Mouse (Mus musculus): ENCODE results near the gene Zfp72. TPM values are rescaled to one million over a fixed set of nuclear protein-coding genes. Genes with fewer than 3 reads are reported as not detected.

The Zfp72 gene
- polyA plus RNA-seq (2012; rRNA removed) = 0.26 and 0.37 TPM in 2 replicates

DNA sequence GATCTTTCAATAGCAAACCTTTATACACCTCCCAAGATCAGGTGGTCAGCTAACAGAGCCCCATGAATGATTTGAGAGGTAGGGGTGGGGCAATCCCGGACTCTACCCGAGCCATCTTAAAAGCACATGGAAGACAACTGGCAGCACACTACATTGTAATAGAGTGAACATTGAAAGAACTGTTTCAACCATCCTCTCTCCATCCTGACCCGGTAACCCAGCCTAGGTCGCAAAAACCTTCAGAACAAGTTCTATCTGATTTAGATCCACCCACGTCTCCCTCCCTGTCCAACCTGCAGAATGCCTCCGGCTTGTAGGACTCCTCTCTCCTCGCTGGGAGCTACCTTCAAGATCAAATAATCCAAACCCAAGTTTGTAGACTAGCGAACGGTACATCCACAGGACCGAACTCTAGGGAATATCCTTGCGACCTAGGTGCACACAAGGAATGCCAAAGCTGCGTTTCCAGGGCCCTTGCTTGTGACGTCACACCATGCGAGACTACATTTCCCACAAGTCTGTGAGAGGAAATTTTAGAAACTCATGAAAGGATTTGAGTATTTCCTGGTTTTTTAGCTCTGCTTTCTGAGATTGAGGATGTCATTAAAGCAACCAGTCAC, at the start of gene Zfp72:
Zfp72 (minus strand) TSS at position 466 of the 620 bp plus-strand sequence.

DNA sequence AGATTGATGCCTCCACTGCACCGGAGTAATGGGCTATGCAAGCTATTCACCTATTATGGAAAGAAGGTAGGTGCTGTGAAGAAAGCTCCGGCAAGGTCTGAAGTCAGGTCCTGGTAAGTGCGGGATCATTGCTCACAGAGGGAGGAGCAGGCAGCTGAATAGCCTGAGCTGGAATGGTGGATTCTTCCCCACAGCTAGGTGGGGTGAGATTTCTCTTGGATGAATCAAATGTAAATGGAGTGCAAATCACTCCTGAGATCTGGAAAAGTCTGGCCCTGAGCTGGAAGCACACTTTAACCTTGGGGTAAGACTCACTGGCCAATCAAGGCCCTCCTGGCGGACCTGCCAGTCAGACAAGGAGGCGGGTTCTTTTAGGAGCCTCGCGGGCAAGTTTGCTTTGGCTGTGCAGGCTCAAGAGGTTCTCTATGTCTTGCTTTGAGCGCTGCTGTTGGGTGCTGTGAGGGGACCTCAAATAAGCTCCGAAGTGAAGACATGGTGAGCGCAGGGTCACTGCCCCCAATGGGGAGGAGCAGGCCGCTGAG, 8.7 kb upstream of the Zfp72 start, which contains the start of gene Ftl1-ps1:
Ftl1-ps1 (plus strand) TSS at position 397 of the 542 bp plus-strand sequence.

DNA sequence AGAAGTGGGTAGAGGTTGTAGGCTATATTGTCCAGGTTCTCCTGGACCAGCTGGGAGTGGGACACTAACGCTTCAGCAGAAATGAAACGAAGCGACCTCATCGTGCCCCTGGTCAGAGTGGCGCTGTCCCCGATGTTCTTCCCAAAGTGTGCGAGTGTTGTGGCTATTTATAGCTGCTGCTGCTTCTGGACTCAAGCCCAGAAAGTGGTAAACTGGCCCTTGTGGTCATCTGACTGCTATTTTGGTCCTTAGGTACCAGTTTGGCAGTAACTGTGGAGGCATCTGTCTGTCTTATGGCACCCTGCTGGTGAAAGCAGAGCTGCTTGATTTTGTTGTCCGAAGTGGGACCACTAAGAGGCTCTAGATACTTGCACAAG, 26.8 kb downstream of the Zfp72 start, which contains the start of gene Lrrc14b:
Lrrc14b (minus strand) TSS at position 147 of the 377 bp plus-strand sequence.

DNA sequence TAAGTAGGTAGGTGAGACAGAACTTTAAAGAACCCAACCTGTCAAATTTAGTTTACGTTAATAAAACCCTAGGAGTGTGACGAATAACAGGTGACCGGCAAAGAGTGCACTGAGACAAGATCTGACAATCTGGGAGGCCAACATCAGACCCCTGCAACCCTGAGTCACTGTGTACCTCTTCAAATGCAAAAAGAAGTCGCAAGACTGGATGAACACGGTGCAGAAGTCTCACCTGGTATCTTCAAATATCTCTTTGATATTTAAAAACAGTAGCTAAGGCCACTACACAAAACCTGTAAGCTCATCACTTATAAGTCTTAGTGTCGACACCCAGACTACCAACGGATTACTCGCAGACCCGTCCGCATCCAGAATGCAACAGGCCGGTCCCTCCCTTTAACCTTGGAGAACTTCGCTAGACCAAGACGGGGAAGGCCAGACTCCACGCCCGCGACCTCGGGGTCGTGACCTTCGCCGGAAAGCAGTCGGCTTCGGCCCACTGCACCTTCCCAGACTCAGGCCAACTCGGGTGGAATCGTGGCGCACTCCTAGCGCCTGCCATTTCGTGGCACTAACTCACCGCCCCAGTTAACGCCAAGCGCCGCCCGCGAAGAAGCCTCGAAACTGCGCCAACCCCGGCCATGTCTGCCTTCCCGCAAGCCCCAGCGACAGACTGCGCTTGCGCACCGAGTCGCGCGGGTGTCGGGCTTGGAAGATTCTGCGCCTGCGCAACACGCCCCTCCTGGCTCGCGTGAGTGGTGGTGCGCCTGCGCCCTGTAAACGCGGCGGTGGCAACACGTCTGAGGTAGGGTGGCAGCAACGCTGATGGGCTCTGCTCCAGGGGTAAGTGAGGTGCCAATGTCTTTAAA, 40.8 kb downstream of the Zfp72 start, which contains the start of the genes Sdha and Ccdc127:
Sdha (minus strand) TSS at position 715 of the 869 bp plus-strand sequence.
Ccdc127 (plus strand) TSS at position 744 of the 869 bp plus-strand sequence.

Other genes with a start within 250 kb of the Zfp72 start
- 10.2 and 10.6 TPM in 2 replicates for gene Exoc3, start 182.1 kb downstream of the Zfp72 start, polyA plus RNA-seq (2012; rRNA removed)
- gene Ahrr, start 98.5 kb downstream of the Zfp72 start, polyA plus RNA-seq (2012; rRNA removed) = 0.10 and 0.22 TPM in 2 replicates
- gene Pdcd6, start 73.3 kb downstream of the Zfp72 start, polyA plus RNA-seq (2012; rRNA removed) = 61.4 and 64.4 TPM in 2 replicates
- 109 and 111 TPM in 2 replicates for gene Sdha, start 40.6 kb downstream of the Zfp72 start, polyA plus RNA-seq (2012; rRNA removed)
- 3.8 and 4.9 TPM in 2 replicates for gene Ccdc127, start 40.5 kb downstream of the Zfp72 start, polyA plus RNA-seq (2012; rRNA removed)
- gene Lrrc14b, start 26.8 kb downstream of the Zfp72 start, polyA plus RNA-seq (2012; rRNA removed) = 0.07 and 0.13 TPM in 2 replicates
- gene Ftl1-ps1, start 8.9 kb upstream of the Zfp72 start, polyA plus RNA-seq (2012; rRNA removed) = 37.8 and 60.0 TPM in 2 replicates
- 3.7 and 3.9 TPM in 2 replicates for gene Zfp825, start 103.2 kb upstream of the Zfp72 start, polyA plus RNA-seq (2012; rRNA removed)
- 12.3 and 13.8 TPM in 2 replicates for gene Erap1, start 248.7 kb upstream of the Zfp72 start, polyA plus RNA-seq (2012; rRNA removed)